Mouse (Mus musculus) MEL (cell line): ENCODE measurements around the gene Zmym6. TPM values are rescaled to one million over a fixed set of nuclear protein-coding genes. Genes with fewer than 3 reads are reported as not detected.

ENCODE experiments used
- DNase-seq: peaks from one replicate; pipeline ENCODE4 v3.0.0; 2011; ENCODE audit warnings: low read depth, low spot score
- H3K27ac ChIP-seq: 2 replicates; pipeline ENCODE4 v1.5.1; 2012; ENCODE audit warnings: low read depth, mild to moderate bottlenecking, control low read depth, low read length, moderate library complexity; ENCODE audit not compliant: control insufficient read depth
- H3K27me3 ChIP-seq, 2 experiments: fragments of 150-350 bp in 1 of 2; sonication (generic) in 1 of 2; 2 replicates each; pipeline ENCODE4 v1.6.1; 2012; ENCODE audit warnings: low read length in 2 of 2, mild to moderate bottlenecking in 2 of 2, improper control_type of control experiment in 1 of 2, moderate library complexity in 1 of 2; ENCODE audit not compliant: insufficient read depth in 2 of 2, control insufficient read depth in 1 of 2
- H3K36me3 ChIP-seq, 2 experiments: 2 replicates each; pipeline ENCODE4 v1.6.1; 2012 to 2014; ENCODE audit warnings: low read length in 2 of 2, improper control_type of control experiment in 1 of 2, inconsistent platforms in 1 of 2, mild to moderate bottlenecking in 1 of 2; ENCODE audit not compliant: insufficient read depth in 2 of 2, control insufficient read depth in 1 of 2
- H3K4me1 ChIP-seq, 2 experiments: fragments of 150-350 bp in 1 of 2; sonication (generic) in 1 of 2; 2 replicates each; pipeline ENCODE4 v1.6.1; 2012; ENCODE audit warnings: low read length in 2 of 2, improper control_type of control experiment in 1 of 2, mild to moderate bottlenecking in 1 of 2; ENCODE audit not compliant: insufficient read depth in 2 of 2, control insufficient read depth in 1 of 2
- H3K4me3 ChIP-seq, 2 experiments: fragments of 150-350 bp in 1 of 2; sonication (generic) in 1 of 2; 2 replicates each; pipeline ENCODE4 v1.5.1; 2012; ENCODE audit warnings: low read depth in 2 of 2, low read length in 2 of 2, mild to moderate bottlenecking in 2 of 2, moderate library complexity in 2 of 2, control low read depth in 1 of 2, improper control_type of control experiment in 1 of 2; ENCODE audit not compliant: control insufficient read depth in 1 of 2, insufficient read depth in 1 of 2
- H3K79me2 ChIP-seq: 2 replicates; pipeline ENCODE4 v1.6.1; 2012; ENCODE audit warnings: mild to moderate bottlenecking, low read length, moderate library complexity; ENCODE audit not compliant: control insufficient read depth, poor library complexity, insufficient read depth
- H3K9ac ChIP-seq: 2 replicates; pipeline ENCODE4 v1.6.1; 2012; ENCODE audit warnings: low read depth, mild to moderate bottlenecking, control low read depth, low read length, moderate library complexity; ENCODE audit not compliant: control insufficient read depth, poor library complexity, severe bottlenecking
- H3K9me3 ChIP-seq: fragments of 150-350 bp; sonication (generic); replicated peaks from 2 replicates; pipeline ENCODE4 v1.6.1; 2012; ENCODE audit warnings: mild to moderate bottlenecking, low read length, improper control_type of control experiment, moderate library complexity; ENCODE audit not compliant: insufficient read depth
- BHLHE40 ChIP-seq: IDR thresholded peaks from 2 replicates; pipeline ENCODE4 v1.6.1; 2012; ENCODE audit warnings: low read depth, mild to moderate bottlenecking, inconsistent platforms, low read length, improper control_type of control experiment, borderline replicate concordance
- CHD1 ChIP-seq: IDR thresholded peaks from 2 replicates; pipeline ENCODE4 v1.6.1; 2012; ENCODE audit warnings: low read depth, mild to moderate bottlenecking, inconsistent platforms, low read length, improper control_type of control experiment
- CHD2 ChIP-seq: IDR thresholded peaks from 2 replicates; pipeline ENCODE4 v1.6.1; 2011; ENCODE audit warnings: low read length, improper control_type of control experiment
- CTCF ChIP-seq, 3 experiments: IDR thresholded peaks in 2 of 3; conservative IDR thresholded peaks in 1 of 3; 2 replicates each; pipeline ENCODE4 v1.5.1; 2011 to 2012; ENCODE audit warnings: low read length in 3 of 3, low read depth in 2 of 3, mild to moderate bottlenecking in 2 of 3, improper control_type of control experiment in 1 of 3, inconsistent platforms in 1 of 3, mixed read lengths in 1 of 3, moderate library complexity in 1 of 3; ENCODE audit not compliant: control insufficient read depth in 1 of 3, insufficient read depth in 1 of 3, poor library complexity in 1 of 3, severe bottlenecking in 1 of 3
- E2F4 ChIP-seq: IDR thresholded peaks from 2 replicates; pipeline ENCODE4 v1.6.1; 2011; ENCODE audit warnings: low read depth, low read length, improper control_type of control experiment, borderline replicate concordance
- EP300 ChIP-seq, 2 experiments: IDR thresholded peaks; 2 replicates each; pipeline ENCODE4 v1.6.1; 2011; ENCODE audit warnings: improper control_type of control experiment in 2 of 2, low read length in 2 of 2, low read depth in 1 of 2, mild to moderate bottlenecking in 1 of 2
- ETS1 ChIP-seq: IDR thresholded peaks from 2 replicates; pipeline ENCODE4 v1.6.1; 2012; ENCODE audit warnings: low read depth, mild to moderate bottlenecking, inconsistent platforms, low read length, improper control_type of control experiment, moderate library complexity
- GABPA ChIP-seq: IDR thresholded peaks from 2 replicates; pipeline ENCODE4 v1.6.1; 2012; ENCODE audit warnings: low read depth, mild to moderate bottlenecking, inconsistent platforms, low read length, improper control_type of control experiment, moderate library complexity
- GATA1 ChIP-seq: IDR thresholded peaks from 2 replicates; pipeline ENCODE4 v1.6.1; 2011; ENCODE audit warnings: low read depth, low read length, improper control_type of control experiment
- HCFC1 ChIP-seq: IDR thresholded peaks from 2 replicates; pipeline ENCODE4 v1.6.1; 2012; ENCODE audit warnings: low read depth, mild to moderate bottlenecking, inconsistent platforms, low read length, improper control_type of control experiment, moderate library complexity
- JUND ChIP-seq: IDR thresholded peaks from 2 replicates; pipeline ENCODE4 v1.6.1; 2011; ENCODE audit warnings: low read depth, mild to moderate bottlenecking, improper control_type of control experiment, low read length
- KAT2A ChIP-seq: conservative IDR thresholded peaks from 2 replicates; pipeline ENCODE4 v1.6.1; 2012; ENCODE audit warnings: low read depth, low read length, improper control_type of control experiment, inconsistent platforms
- MAFK ChIP-seq: IDR thresholded peaks from 2 replicates; pipeline ENCODE4 v1.6.1; 2011; ENCODE audit warnings: low read depth, mild to moderate bottlenecking, low read length, improper control_type of control experiment, borderline replicate concordance
- MAZ ChIP-seq: IDR thresholded peaks from 2 replicates; pipeline ENCODE4 v1.6.1; 2012; ENCODE audit warnings: low read depth, mild to moderate bottlenecking, inconsistent platforms, low read length, improper control_type of control experiment
- MEF2A ChIP-seq: IDR thresholded peaks from 2 replicates; pipeline ENCODE4 v1.6.1; 2014; ENCODE audit warnings: low read depth, mild to moderate bottlenecking, inconsistent platforms, low read length, improper control_type of control experiment; ENCODE audit not compliant: poor library complexity, insufficient replicate concordance, severe bottlenecking; ENCODE audit errors: extremely low read depth
- MXI1 ChIP-seq: IDR thresholded peaks from 2 replicates; pipeline ENCODE4 v1.6.1; 2011; ENCODE audit warnings: mild to moderate bottlenecking, low read depth, low read length, improper control_type of control experiment
- NELFE ChIP-seq: IDR thresholded peaks from 2 replicates; pipeline ENCODE4 v1.6.1; 2011; ENCODE audit warnings: low read depth, low read length, improper control_type of control experiment
- POLR2A ChIP-seq, 2 experiments: IDR thresholded peaks; 2 replicates each; pipeline ENCODE4 v1.6.1; 2011 to 2012; ENCODE audit warnings: low read length in 2 of 2, mild to moderate bottlenecking in 2 of 2, control low read depth in 1 of 2, improper control_type of control experiment in 1 of 2, low read depth in 1 of 2, moderate library complexity in 1 of 2; ENCODE audit not compliant: control insufficient read depth in 1 of 2, insufficient read depth in 1 of 2, poor library complexity in 1 of 2
- POLR2AphosphoS2 ChIP-seq: IDR thresholded peaks from 2 replicates; pipeline ENCODE4 v1.6.1; 2011; ENCODE audit warnings: low read length, improper control_type of control experiment
- POLR2AphosphoS5 ChIP-seq: IDR thresholded peaks from 2 replicates; pipeline ENCODE4 v1.6.1; 2012; ENCODE audit warnings: low read depth, borderline replicate concordance, mild to moderate bottlenecking, inconsistent platforms, low read length, moderate library complexity, mixed read lengths
- RAD21 ChIP-seq: IDR thresholded peaks from 2 replicates; pipeline ENCODE4 v1.6.1; 2011; ENCODE audit warnings: mild to moderate bottlenecking, low read depth, low read length, improper control_type of control experiment
- SIN3A ChIP-seq: IDR thresholded peaks from 2 replicates; pipeline ENCODE4 v1.6.1; 2012; ENCODE audit warnings: low read length, improper control_type of control experiment, inconsistent platforms
- SMC3 ChIP-seq: IDR thresholded peaks from 2 replicates; pipeline ENCODE4 v1.6.1; 2011; ENCODE audit warnings: low read depth, low read length, improper control_type of control experiment
- TAL1 ChIP-seq: IDR thresholded peaks from 2 replicates; pipeline ENCODE4 v1.6.1; 2012; ENCODE audit warnings: mild to moderate bottlenecking, inconsistent platforms, low read length, moderate library complexity, mixed read lengths
- TBP ChIP-seq: IDR thresholded peaks from 2 replicates; pipeline ENCODE4 v1.8.0; 2011; ENCODE audit warnings: low read depth, low read length, improper control_type of control experiment
- TCF12 ChIP-seq: IDR thresholded peaks from 2 replicates; pipeline ENCODE4 v1.6.1; 2014; ENCODE audit warnings: low read depth, mild to moderate bottlenecking, inconsistent platforms, low read length, improper control_type of control experiment, moderate library complexity
- UBTF ChIP-seq: IDR thresholded peaks from 2 replicates; pipeline ENCODE4 v1.6.1; 2012; ENCODE audit warnings: low read depth, mild to moderate bottlenecking, inconsistent platforms, low read length, improper control_type of control experiment, moderate library complexity, borderline replicate concordance; ENCODE audit not compliant: insufficient read depth
- USF1 ChIP-seq: IDR thresholded peaks from 2 replicates; pipeline ENCODE4 v1.6.1; 2014; ENCODE audit warnings: low read depth, mild to moderate bottlenecking, inconsistent platforms, low read length, improper control_type of control experiment, moderate library complexity
- USF2 ChIP-seq, 2 experiments: IDR thresholded peaks; 2 replicates each; pipeline ENCODE4 v1.6.1; 2011 to 2012; ENCODE audit warnings: improper control_type of control experiment in 2 of 2, low read length in 2 of 2, borderline replicate concordance in 1 of 2, inconsistent platforms in 1 of 2, low read depth in 1 of 2, mild to moderate bottlenecking in 1 of 2; ENCODE audit not compliant: insufficient read depth in 1 of 2
- ZC3H11A ChIP-seq: IDR thresholded peaks from 2 replicates; pipeline ENCODE4 v1.6.1; 2012; ENCODE audit warnings: low read depth, mild to moderate bottlenecking, inconsistent platforms, low read length, improper control_type of control experiment
- ZKSCAN1 ChIP-seq: IDR thresholded peaks from 2 replicates; pipeline ENCODE4 v1.6.1; 2012; ENCODE audit warnings: low read depth, mild to moderate bottlenecking, inconsistent platforms, low read length, improper control_type of control experiment, moderate library complexity
- ZMIZ1 ChIP-seq: IDR thresholded peaks from 2 replicates; pipeline ENCODE4 v1.6.1; 2012; ENCODE audit warnings: low read depth, mild to moderate bottlenecking, inconsistent platforms, low read length, improper control_type of control experiment, moderate library complexity
- ZNF384 ChIP-seq: IDR thresholded peaks from 2 replicates; pipeline ENCODE4 v1.6.1; 2012; ENCODE audit warnings: low read depth, mild to moderate bottlenecking, inconsistent platforms, low read length, improper control_type of control experiment
- polyA plus RNA-seq, 2 experiments: library from polyadenylated mRNA; stranded (reverse) in 1 of 2; unstranded in 1 of 2; fragments of >175 nt in 1 of 2; fragments of >200 nt in 1 of 2; gene quantifications; 2 replicates each; pipeline versions ENCODE4 v1.2.1 to v1.2.4; 2012; ENCODE audit warnings: low replicate concordance in 2 of 2, low read depth in 1 of 2; ENCODE audit not compliant: insufficient read length in 2 of 2, insufficient read depth in 1 of 2, missing spikeins in 1 of 2
- total RNA-seq: library from RNA; depleted of rRNA; stranded (reverse); fragments of 300-350 nt; gene quantifications from 2 replicates; pipeline ENCODE4 v1.2.3, GENCODE M21; 2012

Gene Zmym6
- total and polyA plus RNA-seq, 3 experiments, result not detected

- TF ChIP-seq MAFK, result no peak
- TF ChIP-seq, all 39 proteins: peak for 5
Observed at GRCm38 (mm10) chr4:127054522-127055198, 22.5 kb upstream of the Zmym6 start (continued).

GRCm38 (mm10) chr4:127060585-127061290 is 16.4 kb upstream of the Zmym6 start, which contains the start of gene Zmym1:
TSS of gene Zmym1 (minus strand) at chr4:127061152.
- H3K4me1 ChIP-seq, result peaks cover 0 to 14% of the 10 kb centered on the region in 2 experiments; a peak in 2 of 4 replicates
- no peaks in the 10 kb centered on the region for H3K9me3 ChIP-seq
- H3K27ac ChIP-seq, result peak within 1 kb of the TSS; percentile 65
- peak within 1 kb of the TSS; percentile 94 for H3K9ac ChIP-seq
- no peaks in the 10 kb centered on the region for H3K27me3 ChIP-seq
- DNase-seq, result peak; percentile 94
- peaks cover 17% of the 10 kb centered on the region for H3K79me2 ChIP-seq
- H3K4me3 ChIP-seq, result peak within 1 kb of the TSS; percentile 93 to 96
- peaks cover 7 to 10% of the 10 kb centered on the region in 2 experiments for H3K36me3 ChIP-seq
- TF ChIP-seq MAZ (peak; percentile 57; the same call in 1 of the 2 replicates), CHD1 (no peak), HCFC1 (peak; percentile 86), JUND (no peak), USF2 (IDR thresholded peaks at IDR 0.05; ENCODE audit: borderline replicate concordance in 1 of 2, insufficient read depth in 1 of 2, low read depth in 1 of 2, low read length in 2 of 2) (no peak), SIN3A (peak; percentile 87), MEF2A (no peak), CTCF (IDR thresholded peaks at IDR 0.05 in 2 of 3, conservative IDR thresholded peaks at IDR 0.05 in 1 of 3; ENCODE audit: control insufficient read depth in 1 of 3, insufficient read depth in 1 of 3, low read depth in 2 of 3, low read length in 3 of 3, poor library complexity in 1 of 3, severe bottlenecking in 1 of 3) (no peak), UBTF (no peak), ZC3H11A (no peak), TCF12 (peak; percentile 67), ZNF384 (no peak), E2F4 (peak; percentile 61; the same call in 1 of the 2 replicates), POLR2A (IDR thresholded peaks at IDR 0.05; ENCODE audit: control insufficient read depth in 1 of 2, insufficient read depth in 1 of 2, low read depth in 1 of 2, low read length in 2 of 2, poor library complexity in 1 of 2) (peak; percentile 73 to 96), KAT2A (no peak; the same call in 1 of the 2 replicates), ETS1 (no peak), CHD2 (no peak), TBP (peak; percentile 59; the same call in 1 of the 2 replicates), ZMIZ1 (peak; percentile 83; the same call in 1 of the 2 replicates), SMC3 (no peak), POLR2AphosphoS2 (peak; percentile 85; the same call in 1 of the 2 replicates), TAL1 (no peak), GATA1 (no peak), BHLHE40 (no peak), RAD21 (no peak), ZKSCAN1 (no peak), EP300 (IDR thresholded peaks at IDR 0.05; ENCODE audit: low read depth in 1 of 2, low read length in 2 of 2) (no peak), NELFE (peak; percentile 81), POLR2AphosphoS5 (no peak), USF1 (no peak), MXI1 (peak; percentile 93), GABPA (no peak)
